Mouse (Mus musculus): Measurements from ENCODE around the gene Ncam1.

Ncam1 gene

GRCm38 (mm10) chr9:49570731-49571694 is 227.7 kb downstream of the Ncam1 start:
- no peak for DNase-seq (ENCODE audit: low read depth, low spot score)

GRCm38 (mm10) chr9:49570033-49570660 is 228.6 kb downstream of the Ncam1 start:
- DNase-seq (ENCODE audit: low read depth, low spot score), result no peak

- DNase-seq (ENCODE audit: low read depth, low spot score), result no peak
Measured at GRCm38 (mm10) chr9:49565846-49566245, 232.9 kb downstream of the Ncam1 start.

- no peak for DNase-seq (ENCODE audit: low read depth, low spot score)
Measured at GRCm38 (mm10) chr9:49558941-49559340, 239.8 kb downstream of the Ncam1 start.

- no peak for DNase-seq (ENCODE audit: low read depth, low spot score)
Measured at GRCm38 (mm10) chr9:49551353-49551752, 247.4 kb downstream of the Ncam1 start.

- no peak for DNase-seq (ENCODE audit: low read depth, low spot score)
Measured at GRCm38 (mm10) chr9:49542593-49542992, 256.1 kb downstream of the Ncam1 start.

- peak; percentile 6 for DNase-seq (ENCODE audit: low read depth, low spot score)
Measured at GRCm38 (mm10) chr9:49537814-49538213, 260.9 kb downstream of the Ncam1 start.

- DNase-seq (ENCODE audit: low read depth, low spot score), result no peak
Measured at GRCm38 (mm10) chr9:49536593-49536992, 262.1 kb downstream of the Ncam1 start.

- DNase-seq (ENCODE audit: low read depth, low spot score), result no peak
Measured at GRCm38 (mm10) chr9:49534958-49535357, 263.8 kb downstream of the Ncam1 start.

- no peak for DNase-seq (ENCODE audit: low read depth, low spot score)
Measured at GRCm38 (mm10) chr9:49533912-49534491, 264.7 kb downstream of the Ncam1 start.

GRCm38 (mm10) chr9:49533455-49533854 is 265.3 kb downstream of the Ncam1 start:
- no peak for DNase-seq (ENCODE audit: low read depth, low spot score)

GRCm38 (mm10) chr9:49531833-49532232 is 266.9 kb downstream of the Ncam1 start:
- DNase-seq (ENCODE audit: low read depth, low spot score), result no peak

- DNase-seq (ENCODE audit: low read depth, low spot score), result no peak
Measured at GRCm38 (mm10) chr9:49531257-49531656, 267.5 kb downstream of the Ncam1 start.

- DNase-seq (ENCODE audit: low read depth, low spot score), result no peak
Measured at GRCm38 (mm10) chr9:49530739-49531138, 268.0 kb downstream of the Ncam1 start.

GRCm38 (mm10) chr9:49529366-49529959 is 269.3 kb downstream of the Ncam1 start:
- no peak for DNase-seq (ENCODE audit: low read depth, low spot score)

GRCm38 (mm10) chr9:49528943-49529342 is 269.8 kb downstream of the Ncam1 start:
- no peak for DNase-seq (ENCODE audit: low read depth, low spot score)

- DNase-seq (ENCODE audit: low read depth, low spot score), result no peak
Measured at GRCm38 (mm10) chr9:49528026-49528425, 270.7 kb downstream of the Ncam1 start.

- DNase-seq (ENCODE audit: low read depth, low spot score), result no peak
Measured at GRCm38 (mm10) chr9:49527340-49527739, 271.4 kb downstream of the Ncam1 start.

GRCm38 (mm10) chr9:49524721-49525120 is 274.0 kb downstream of the Ncam1 start:
- DNase-seq (ENCODE audit: low read depth, low spot score), result no peak

GRCm38 (mm10) chr9:49523881-49524280 is 274.8 kb downstream of the Ncam1 start:
- no peak for DNase-seq (ENCODE audit: low read depth, low spot score)

GRCm38 (mm10) chr9:49514306-49514705 is 284.4 kb downstream of the Ncam1 start:
- DNase-seq (ENCODE audit: low read depth, low spot score), result no peak

- DNase-seq (ENCODE audit: low read depth, low spot score), result no peak
Measured at GRCm38 (mm10) chr9:49510666-49511065, 288.1 kb downstream of the Ncam1 start.

Data from skeletal muscle tissue, adult 2 months (tissue).